Mouse (Mus musculus) MEL (cell line): ENCODE results near the gene Nat8. TPM values are rescaled to one million over a fixed set of nuclear protein-coding genes. Genes with fewer than 3 reads are reported as not detected.
"Not testable (repeated sequence)": the region's sequence is repeated elsewhere in the genome, so short reads cannot be mapped to it uniquely, and the experiment has no call there.

ENCODE experiments used
- DNase-seq: peaks from one replicate; pipeline ENCODE4 v3.0.0; 2011; ENCODE audit warnings: low read depth, low spot score
- H3K27ac ChIP-seq: 2 replicates; pipeline ENCODE4 v1.5.1; 2012; ENCODE audit warnings: low read depth, mild to moderate bottlenecking, control low read depth, low read length, moderate library complexity; ENCODE audit not compliant: control insufficient read depth
- H3K27me3 ChIP-seq, 2 experiments: fragments of 150-350 bp in 1 of 2; sonication (generic) in 1 of 2; 2 replicates each; pipeline ENCODE4 v1.6.1; 2012; ENCODE audit warnings: low read length in 2 of 2, mild to moderate bottlenecking in 2 of 2, improper control_type of control experiment in 1 of 2, moderate library complexity in 1 of 2; ENCODE audit not compliant: insufficient read depth in 2 of 2, control insufficient read depth in 1 of 2
- H3K36me3 ChIP-seq, 2 experiments: 2 replicates each; pipeline ENCODE4 v1.6.1; 2012 to 2014; ENCODE audit warnings: low read length in 2 of 2, improper control_type of control experiment in 1 of 2, inconsistent platforms in 1 of 2, mild to moderate bottlenecking in 1 of 2; ENCODE audit not compliant: insufficient read depth in 2 of 2, control insufficient read depth in 1 of 2
- H3K4me1 ChIP-seq, 2 experiments: fragments of 150-350 bp in 1 of 2; sonication (generic) in 1 of 2; 2 replicates each; pipeline ENCODE4 v1.6.1; 2012; ENCODE audit warnings: low read length in 2 of 2, improper control_type of control experiment in 1 of 2, mild to moderate bottlenecking in 1 of 2; ENCODE audit not compliant: insufficient read depth in 2 of 2, control insufficient read depth in 1 of 2
- H3K4me3 ChIP-seq, 2 experiments: fragments of 150-350 bp in 1 of 2; sonication (generic) in 1 of 2; 2 replicates each; pipeline ENCODE4 v1.5.1; 2012; ENCODE audit warnings: low read depth in 2 of 2, low read length in 2 of 2, mild to moderate bottlenecking in 2 of 2, moderate library complexity in 2 of 2, control low read depth in 1 of 2, improper control_type of control experiment in 1 of 2; ENCODE audit not compliant: control insufficient read depth in 1 of 2, insufficient read depth in 1 of 2
- H3K79me2 ChIP-seq: 2 replicates; pipeline ENCODE4 v1.6.1; 2012; ENCODE audit warnings: mild to moderate bottlenecking, low read length, moderate library complexity; ENCODE audit not compliant: control insufficient read depth, poor library complexity, insufficient read depth
- H3K9ac ChIP-seq: 2 replicates; pipeline ENCODE4 v1.6.1; 2012; ENCODE audit warnings: low read depth, mild to moderate bottlenecking, control low read depth, low read length, moderate library complexity; ENCODE audit not compliant: control insufficient read depth, poor library complexity, severe bottlenecking
- H3K9me3 ChIP-seq: fragments of 150-350 bp; sonication (generic); replicated peaks from 2 replicates; pipeline ENCODE4 v1.6.1; 2012; ENCODE audit warnings: mild to moderate bottlenecking, low read length, improper control_type of control experiment, moderate library complexity; ENCODE audit not compliant: insufficient read depth
- BHLHE40 ChIP-seq: IDR thresholded peaks from 2 replicates; pipeline ENCODE4 v1.6.1; 2012; ENCODE audit warnings: low read depth, mild to moderate bottlenecking, inconsistent platforms, low read length, improper control_type of control experiment, borderline replicate concordance
- CTCF ChIP-seq, 3 experiments: IDR thresholded peaks in 2 of 3; conservative IDR thresholded peaks in 1 of 3; 2 replicates each; pipeline ENCODE4 v1.5.1; 2011 to 2012; ENCODE audit warnings: low read length in 3 of 3, low read depth in 2 of 3, mild to moderate bottlenecking in 2 of 3, improper control_type of control experiment in 1 of 3, inconsistent platforms in 1 of 3, mixed read lengths in 1 of 3, moderate library complexity in 1 of 3; ENCODE audit not compliant: control insufficient read depth in 1 of 3, insufficient read depth in 1 of 3, poor library complexity in 1 of 3, severe bottlenecking in 1 of 3
- ELF1 ChIP-seq: IDR thresholded peaks from 2 replicates; pipeline ENCODE4 v1.6.1; 2014; ENCODE audit warnings: low read depth, mild to moderate bottlenecking, inconsistent platforms, low read length, improper control_type of control experiment, moderate library complexity
- EP300 ChIP-seq, 2 experiments: IDR thresholded peaks; 2 replicates each; pipeline ENCODE4 v1.6.1; 2011; ENCODE audit warnings: improper control_type of control experiment in 2 of 2, low read length in 2 of 2, low read depth in 1 of 2, mild to moderate bottlenecking in 1 of 2
- ETS1 ChIP-seq: IDR thresholded peaks from 2 replicates; pipeline ENCODE4 v1.6.1; 2012; ENCODE audit warnings: low read depth, mild to moderate bottlenecking, inconsistent platforms, low read length, improper control_type of control experiment, moderate library complexity
- GATA1 ChIP-seq: IDR thresholded peaks from 2 replicates; pipeline ENCODE4 v1.6.1; 2011; ENCODE audit warnings: low read depth, low read length, improper control_type of control experiment
- KAT2A ChIP-seq: conservative IDR thresholded peaks from 2 replicates; pipeline ENCODE4 v1.6.1; 2012; ENCODE audit warnings: low read depth, low read length, improper control_type of control experiment, inconsistent platforms
- MAZ ChIP-seq: IDR thresholded peaks from 2 replicates; pipeline ENCODE4 v1.6.1; 2012; ENCODE audit warnings: low read depth, mild to moderate bottlenecking, inconsistent platforms, low read length, improper control_type of control experiment
- MYB ChIP-seq: IDR thresholded peaks from 2 replicates; pipeline ENCODE4 v1.6.1; 2011; ENCODE audit warnings: mild to moderate bottlenecking, low read depth, low read length, improper control_type of control experiment
- MYC ChIP-seq: IDR thresholded peaks from 2 replicates; pipeline ENCODE4 v1.6.1; 2011; ENCODE audit warnings: low read depth, mild to moderate bottlenecking, low read length, improper control_type of control experiment, moderate library complexity
- NELFE ChIP-seq: IDR thresholded peaks from 2 replicates; pipeline ENCODE4 v1.6.1; 2011; ENCODE audit warnings: low read depth, low read length, improper control_type of control experiment
- POLR2AphosphoS2 ChIP-seq: IDR thresholded peaks from 2 replicates; pipeline ENCODE4 v1.6.1; 2011; ENCODE audit warnings: low read length, improper control_type of control experiment
- RCOR1 ChIP-seq: IDR thresholded peaks from 2 replicates; pipeline ENCODE4 v1.6.1; 2012; ENCODE audit warnings: low read depth, mild to moderate bottlenecking, inconsistent platforms, low read length, improper control_type of control experiment
- SMC3 ChIP-seq: IDR thresholded peaks from 2 replicates; pipeline ENCODE4 v1.6.1; 2011; ENCODE audit warnings: low read depth, low read length, improper control_type of control experiment
- TAL1 ChIP-seq: IDR thresholded peaks from 2 replicates; pipeline ENCODE4 v1.6.1; 2012; ENCODE audit warnings: mild to moderate bottlenecking, inconsistent platforms, low read length, moderate library complexity, mixed read lengths
- TBP ChIP-seq: IDR thresholded peaks from 2 replicates; pipeline ENCODE4 v1.8.0; 2011; ENCODE audit warnings: low read depth, low read length, improper control_type of control experiment
- TCF12 ChIP-seq: IDR thresholded peaks from 2 replicates; pipeline ENCODE4 v1.6.1; 2014; ENCODE audit warnings: low read depth, mild to moderate bottlenecking, inconsistent platforms, low read length, improper control_type of control experiment, moderate library complexity
- USF1 ChIP-seq: IDR thresholded peaks from 2 replicates; pipeline ENCODE4 v1.6.1; 2014; ENCODE audit warnings: low read depth, mild to moderate bottlenecking, inconsistent platforms, low read length, improper control_type of control experiment, moderate library complexity
- USF2 ChIP-seq, 2 experiments: IDR thresholded peaks; 2 replicates each; pipeline ENCODE4 v1.6.1; 2011 to 2012; ENCODE audit warnings: improper control_type of control experiment in 2 of 2, low read length in 2 of 2, borderline replicate concordance in 1 of 2, inconsistent platforms in 1 of 2, low read depth in 1 of 2, mild to moderate bottlenecking in 1 of 2; ENCODE audit not compliant: insufficient read depth in 1 of 2
- ZNF384 ChIP-seq: IDR thresholded peaks from 2 replicates; pipeline ENCODE4 v1.6.1; 2012; ENCODE audit warnings: low read depth, mild to moderate bottlenecking, inconsistent platforms, low read length, improper control_type of control experiment
- polyA plus RNA-seq, 2 experiments: library from polyadenylated mRNA; stranded (reverse) in 1 of 2; unstranded in 1 of 2; fragments of >175 nt in 1 of 2; fragments of >200 nt in 1 of 2; gene quantifications; 2 replicates each; pipeline versions ENCODE4 v1.2.1 to v1.2.4; 2012; ENCODE audit warnings: low replicate concordance in 2 of 2, low read depth in 1 of 2; ENCODE audit not compliant: insufficient read length in 2 of 2, insufficient read depth in 1 of 2, missing spikeins in 1 of 2
- total RNA-seq: library from RNA; depleted of rRNA; stranded (reverse); fragments of 300-350 nt; gene quantifications from 2 replicates; pipeline ENCODE4 v1.2.3, GENCODE M21; 2012

The Nat8 gene
- total and polyA plus RNA-seq, 3 experiments: 0.10 TPM; not detected in 2

- Histone ChIP-seq H3K4me1 (no peaks in the 10 kb centered on the region), H3K36me3 (no peaks in the 10 kb centered on the region), H3K27me3 (peaks cover 9 to 10% of the 10 kb centered on the region in 2 experiments; a peak in 3 of 4 replicates), H3K9ac (no peak overlapping the region), H3K79me2 (no peaks in the 10 kb centered on the region), H3K9me3 (no peaks in the 10 kb centered on the region), H3K27ac (no peak overlapping the region)
- no peak for DNase-seq
- TF ChIP-seq GATA1: no peak
- TF ChIP-seq, all 39 proteins: peak for 0
- no peak overlapping the region for H3K4me3 ChIP-seq
Observed at GRCm38 (mm10) chr6:85846921-85847320, 15.0 kb upstream of the Nat8 start.

- H3K36me3 ChIP-seq, H3K9ac ChIP-seq, H3K4me1 ChIP-seq, H3K79me2 ChIP-seq, H3K27ac ChIP-seq, H3K9me3 ChIP-seq, H3K27me3 ChIP-seq, H3K4me3 ChIP-seq: not testable (repeated sequence)
- DNase-seq: peak; percentile 14
- 0 out of 2 replicates have a peak, but pooled peaks have one; percentile 14 for TF ChIP-seq SMC3
- TF ChIP-seq CTCF (IDR thresholded peaks at IDR 0.05 in 2 of 3, conservative IDR thresholded peaks at IDR 0.05 in 1 of 3; ENCODE audit: control insufficient read depth in 1 of 3, insufficient read depth in 1 of 3, low read depth in 2 of 3, low read length in 3 of 3, poor library complexity in 1 of 3, severe bottlenecking in 1 of 3): peak in 1 of 3 experiments; percentile 18; a peak in 2 of 6 replicates
Observed at GRCm38 (mm10) chr6:85843677-85844458, 12.0 kb upstream of the Nat8 start.

GRCm38 (mm10) chr6:85839982-85840381 lies 8.1 kb upstream of the Nat8 start:
- no peak overlapping the region for H3K9ac ChIP-seq
- H3K9me3 ChIP-seq: no peaks in the 10 kb centered on the region
- no peak for TF ChIP-seq RCOR1
- TF ChIP-seq GATA1: no peak
- no peak for TF ChIP-seq USF2 (IDR thresholded peaks at IDR 0.05; ENCODE audit: borderline replicate concordance in 1 of 2, insufficient read depth in 1 of 2, low read depth in 1 of 2, low read length in 2 of 2)
- no peak for TF ChIP-seq MYC
- no peak for TF ChIP-seq USF1
- no peak for TF ChIP-seq TBP
- no peak for TF ChIP-seq TCF12
- no peak for TF ChIP-seq EP300 (IDR thresholded peaks at IDR 0.05; ENCODE audit: low read depth in 1 of 2, low read length in 2 of 2)
- no peak for TF ChIP-seq TAL1
- TF ChIP-seq MAZ: no peak
- TF ChIP-seq CTCF (IDR thresholded peaks at IDR 0.05 in 2 of 3, conservative IDR thresholded peaks at IDR 0.05 in 1 of 3; ENCODE audit: control insufficient read depth in 1 of 3, insufficient read depth in 1 of 3, low read depth in 2 of 3, low read length in 3 of 3, poor library complexity in 1 of 3, severe bottlenecking in 1 of 3): no peak
- no peak for TF ChIP-seq ZNF384
- no peak for TF ChIP-seq ELF1
- TF ChIP-seq MYB: no peak
- TF ChIP-seq SMC3: no peak
- TF ChIP-seq POLR2AphosphoS2: no peak
- TF ChIP-seq BHLHE40: no peak
- TF ChIP-seq KAT2A: no peak
- no peak for TF ChIP-seq NELFE
- no peak for TF ChIP-seq ETS1
- H3K36me3 ChIP-seq: no peaks in the 10 kb centered on the region
- no peaks in the 10 kb centered on the region for H3K79me2 ChIP-seq
- no peak for DNase-seq
- no peak overlapping the region for H3K4me3 ChIP-seq
- H3K27me3 ChIP-seq: peaks cover 0 to 5% of the 10 kb centered on the region in 2 experiments
- no peak overlapping the region for H3K27ac ChIP-seq
- H3K4me1 ChIP-seq: no peaks in the 10 kb centered on the region
